Mouse (Mus musculus) frontal cortex, postnatal 14 days (tissue): ENCODE measurements around the gene Il16.

Experiments
- DNase-seq, 2 experiments: peaks; one replicate each; pipeline ENCODE4 v3.0.0; 2022; ENCODE audit warnings: low spot score in 2 of 2

Il16 gene

DNA sequence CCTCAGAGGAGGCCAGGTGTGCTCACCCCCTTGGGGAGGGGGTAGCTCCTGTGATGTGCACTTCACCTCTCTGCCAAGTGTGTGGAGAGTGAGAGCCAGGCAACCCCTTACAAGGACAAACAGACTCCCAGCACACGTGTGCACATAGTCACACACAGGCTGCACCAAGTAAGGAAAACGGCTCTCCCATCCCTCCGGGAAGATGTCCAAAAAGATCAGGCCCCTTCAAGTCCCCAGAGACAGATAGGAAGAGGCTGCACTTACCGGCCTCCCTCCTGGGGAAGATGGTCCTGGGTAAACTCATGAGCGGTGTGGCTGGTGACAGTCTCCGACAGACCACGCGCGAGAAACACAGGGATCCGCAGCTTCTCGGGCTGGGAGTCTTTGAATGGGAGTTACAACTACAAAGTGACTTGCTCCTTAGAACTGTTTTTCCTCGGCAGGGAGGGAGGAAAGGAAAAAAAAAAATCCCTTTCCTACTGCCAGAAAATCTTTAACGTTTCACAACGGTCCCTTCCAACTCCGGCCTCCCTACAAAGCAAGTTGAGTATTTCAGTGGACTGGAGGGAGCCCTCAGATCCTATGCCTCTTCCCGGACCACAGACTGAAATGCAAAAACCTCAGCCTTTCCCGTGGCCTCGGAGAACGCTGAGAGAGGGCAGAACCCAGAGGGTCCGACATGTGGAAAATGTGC, at the start of gene Il16:
Il16 (minus strand) TSS at position 314 of the 694 bp plus-strand sequence.
- DNase-seq, result no peak

DNA sequence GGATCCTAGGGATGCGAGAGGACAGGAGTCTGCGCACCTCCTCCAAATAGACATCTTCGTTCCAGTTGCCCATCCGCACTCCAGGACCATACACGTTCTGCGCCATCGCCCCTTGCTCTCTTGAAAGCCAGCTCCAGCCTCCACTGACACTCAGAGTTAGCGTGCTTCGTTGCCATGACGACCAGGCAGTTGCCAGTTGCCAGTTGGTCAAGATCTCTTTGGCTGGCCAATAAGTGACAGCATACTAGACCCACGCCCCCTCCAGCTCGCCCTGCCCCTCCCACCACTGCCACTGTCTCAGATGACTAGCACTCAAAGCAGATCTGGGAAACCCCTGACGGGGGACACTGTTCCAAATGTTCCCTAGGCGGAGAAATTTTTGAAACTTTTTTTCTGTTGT, 49.2 kb upstream of the Il16 start, which contains the start of gene Cfap161:
Cfap161 (minus strand) TSS at position 176 of the 400 bp plus-strand sequence.
- no peak for DNase-seq

DNA sequence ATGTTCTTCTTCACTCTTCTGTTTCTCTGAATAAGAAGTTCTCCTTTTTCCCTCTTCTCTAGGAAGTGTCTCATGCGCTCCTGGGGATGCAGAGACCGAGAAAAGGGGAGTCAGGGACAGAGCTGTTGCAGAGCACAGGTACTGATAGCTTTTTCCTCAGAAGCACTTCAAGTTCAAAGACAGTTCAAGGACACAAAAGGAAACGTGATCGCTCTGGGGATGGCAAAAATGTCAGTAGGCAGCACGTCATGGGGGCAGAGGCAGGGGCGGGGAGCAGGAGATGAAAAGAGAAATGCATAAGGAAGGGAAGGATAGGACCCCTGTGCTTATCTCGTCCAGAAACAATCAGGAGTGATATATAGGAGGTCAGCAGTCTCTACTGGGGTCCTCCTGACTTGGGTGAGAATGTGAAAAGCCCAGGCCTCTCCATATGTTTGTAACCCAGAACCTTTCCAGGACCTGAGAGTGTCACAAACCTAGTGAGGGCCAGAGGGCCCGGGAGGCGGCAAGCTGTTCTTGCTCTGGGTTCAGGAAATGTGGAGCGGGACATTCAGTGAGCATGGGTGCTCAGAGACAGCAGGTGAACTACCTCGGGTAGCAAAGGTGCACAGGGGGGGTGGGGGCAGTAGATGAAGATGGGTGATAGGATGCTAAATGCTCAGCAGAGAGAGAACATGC, 48.6 kb upstream of the Il16 start:
- DNase-seq, result no peak

DNA sequence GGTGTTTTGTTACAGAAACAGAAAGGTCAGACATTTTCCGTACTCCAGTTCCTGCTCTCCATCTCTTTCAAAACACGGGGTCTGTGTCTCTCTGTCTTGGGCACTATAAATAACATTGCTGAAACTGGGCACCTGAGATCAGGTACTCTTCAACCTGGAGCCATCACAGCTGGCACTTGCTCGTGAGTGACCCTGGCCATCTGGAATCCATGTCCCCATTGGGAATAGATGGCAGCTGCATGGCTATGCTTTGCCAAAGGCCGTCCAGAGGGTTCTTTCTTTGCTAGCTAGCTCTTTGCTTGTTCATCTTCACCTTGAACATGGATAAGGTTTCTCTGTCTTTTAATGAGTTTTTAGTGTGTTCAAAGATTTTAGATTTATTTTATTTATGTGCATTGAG, 35.4 kb upstream of the Il16 start:
- DNase-seq, result no peak

DNA sequence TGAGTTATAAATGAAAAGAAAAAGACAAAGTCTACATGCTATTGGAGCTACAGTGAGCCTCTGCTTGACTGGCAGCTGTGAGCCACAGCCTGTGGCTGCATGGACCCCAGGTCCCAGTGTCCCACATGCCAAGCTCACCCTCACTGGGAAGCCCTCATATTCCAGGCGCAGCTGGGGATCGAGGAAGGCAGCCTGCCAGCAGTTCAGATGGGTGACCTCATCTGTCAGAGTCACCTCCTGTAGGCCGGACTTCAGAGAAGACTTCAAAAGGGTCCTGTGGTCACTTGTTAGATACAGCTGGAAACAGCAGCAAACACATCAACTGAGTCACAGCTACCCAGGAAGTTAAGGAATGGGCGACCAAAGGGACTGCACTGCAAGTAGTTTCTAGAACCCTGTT, 34.5 kb upstream of the Il16 start:
- no peak for DNase-seq

DNA sequence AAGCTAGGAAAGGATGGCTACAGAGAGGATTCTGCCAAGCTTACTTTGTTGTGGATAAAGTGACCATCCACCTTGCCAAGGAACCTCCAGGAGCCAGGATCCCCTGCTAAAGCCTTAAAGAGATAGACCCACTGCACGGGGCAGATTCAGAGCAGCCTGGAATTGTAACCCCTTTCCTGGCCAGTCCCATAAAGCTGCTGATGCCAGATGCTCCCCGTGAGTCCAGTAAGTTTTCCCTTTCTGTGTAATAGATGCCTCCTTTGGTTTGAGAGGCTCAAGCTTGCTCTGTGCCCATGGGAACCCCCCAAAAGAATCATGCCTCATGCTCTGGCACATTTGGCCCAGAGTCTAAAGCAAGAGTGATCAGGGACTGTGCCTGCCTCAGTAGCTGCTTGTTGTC, 33.5 kb upstream of the Il16 start:
- DNase-seq, result no peak

DNA sequence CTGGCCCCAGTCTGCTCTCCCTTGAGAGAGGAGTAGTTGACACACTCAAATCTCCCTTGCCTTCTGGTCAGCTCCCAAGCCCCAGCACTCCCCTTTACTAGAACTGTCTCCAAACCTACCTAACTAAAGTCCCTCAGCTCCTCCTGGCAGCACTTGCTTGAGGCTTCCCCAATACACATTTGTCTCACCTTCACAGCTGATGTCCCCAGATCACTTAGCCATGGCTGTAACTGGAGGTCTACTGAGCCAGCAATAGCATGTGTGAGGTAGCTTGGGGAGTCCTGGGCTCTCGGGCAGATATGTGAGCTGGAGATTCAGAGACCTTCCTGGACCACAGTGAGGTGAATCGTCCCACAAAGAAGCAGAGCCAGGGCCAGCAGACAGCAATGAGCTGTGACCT, 33.0 kb upstream of the Il16 start:
- DNase-seq, result no peak

DNA sequence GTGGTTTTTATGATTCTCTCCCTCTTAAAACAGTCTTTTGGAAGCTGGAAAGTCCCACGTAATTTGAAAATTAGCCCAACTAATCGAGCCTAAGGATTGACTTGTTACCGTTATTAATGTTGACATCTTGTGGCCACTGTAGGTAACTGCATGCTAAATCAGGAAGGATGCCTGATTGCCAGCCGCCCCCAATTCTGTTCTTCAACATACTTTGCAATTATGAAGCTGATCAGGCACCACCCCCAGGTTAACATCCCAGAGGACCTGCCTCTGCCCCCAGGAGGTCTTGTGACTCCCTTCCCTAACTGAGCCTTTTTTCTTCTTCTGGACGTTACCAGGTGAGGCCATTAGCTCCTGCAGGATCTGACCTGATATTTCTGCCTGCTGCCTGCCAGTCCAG, 29.2 kb upstream of the Il16 start:
- DNase-seq, result no peak

DNA sequence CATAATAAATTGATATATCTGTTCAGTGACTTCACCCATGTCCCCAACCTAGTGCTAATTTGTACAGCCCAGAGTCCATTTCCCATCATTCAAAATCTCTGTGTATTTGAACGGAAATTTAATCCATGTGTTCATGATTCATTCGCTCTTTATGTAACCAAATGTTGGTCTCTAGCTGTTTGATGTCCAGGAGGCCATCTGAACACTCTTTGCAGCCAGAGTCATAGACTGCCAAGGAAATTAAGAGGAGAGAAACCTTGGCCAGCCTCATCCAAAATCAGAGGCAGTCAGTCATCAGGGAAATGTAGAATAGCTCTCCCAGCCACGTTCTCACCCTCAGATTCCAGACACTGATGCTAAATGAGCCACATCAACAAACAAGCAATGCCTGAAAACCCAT, 18.1 kb upstream of the Il16 start:
- DNase-seq, result no peak

DNA sequence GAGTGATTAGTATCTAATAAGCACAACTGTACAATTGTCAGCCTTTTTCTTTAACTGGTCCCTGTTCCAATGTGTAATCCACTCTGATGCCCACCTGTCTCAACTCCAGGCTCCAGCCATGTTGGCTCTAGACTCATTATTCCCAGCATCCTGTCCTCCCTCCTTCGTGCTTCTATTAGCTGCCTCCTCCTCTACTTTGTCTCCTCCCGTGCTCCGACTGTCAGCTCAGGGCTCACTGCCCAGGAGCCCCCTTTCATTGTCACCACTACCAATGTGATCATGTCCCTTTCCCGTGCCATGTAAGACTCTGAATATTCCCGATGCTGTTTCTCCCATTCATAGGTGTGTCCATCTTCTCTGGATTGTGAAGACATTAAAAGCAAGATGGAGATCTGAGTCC, 16.8 kb upstream of the Il16 start:
- DNase-seq, result no peak

DNA sequence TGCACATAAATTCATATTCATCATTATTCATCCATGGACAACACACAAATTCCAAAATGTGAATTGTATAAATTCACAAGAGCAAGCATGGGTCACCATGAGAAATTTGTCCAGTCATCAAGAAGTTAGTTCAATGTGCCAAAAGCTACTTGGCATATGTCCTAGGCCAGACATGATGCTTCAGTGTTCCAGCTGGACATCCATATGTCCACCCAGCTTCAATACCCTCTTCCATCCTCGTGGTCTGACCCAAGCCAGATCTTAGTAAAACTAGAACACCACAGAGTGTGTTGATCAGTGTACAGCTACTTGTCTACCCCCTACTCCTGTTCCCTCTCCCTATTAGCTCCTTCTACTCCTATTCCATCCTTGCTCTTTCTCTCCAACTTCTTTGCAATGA, 5.5 kb upstream of the Il16 start:
- no peak for DNase-seq

DNA sequence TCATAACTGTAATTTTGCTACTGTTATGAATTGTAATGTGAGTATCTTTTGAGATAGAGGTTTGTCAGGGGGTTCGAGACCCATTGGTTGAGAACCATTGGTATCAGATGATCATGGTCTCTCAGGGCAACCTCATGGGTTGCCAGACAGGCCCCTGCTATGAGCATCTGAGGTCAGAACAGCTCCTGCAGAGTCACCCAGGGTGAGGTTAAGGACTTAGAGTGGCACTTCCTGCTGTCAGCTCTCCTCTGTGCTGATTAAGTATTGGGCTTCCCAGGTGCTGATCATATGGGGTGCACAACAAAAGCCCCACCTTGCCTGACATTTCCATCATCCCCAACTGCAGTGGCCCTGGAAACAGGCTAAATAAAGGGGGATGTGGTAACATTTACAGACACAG, 2.9 kb upstream of the Il16 start:
- no peak for DNase-seq

DNA sequence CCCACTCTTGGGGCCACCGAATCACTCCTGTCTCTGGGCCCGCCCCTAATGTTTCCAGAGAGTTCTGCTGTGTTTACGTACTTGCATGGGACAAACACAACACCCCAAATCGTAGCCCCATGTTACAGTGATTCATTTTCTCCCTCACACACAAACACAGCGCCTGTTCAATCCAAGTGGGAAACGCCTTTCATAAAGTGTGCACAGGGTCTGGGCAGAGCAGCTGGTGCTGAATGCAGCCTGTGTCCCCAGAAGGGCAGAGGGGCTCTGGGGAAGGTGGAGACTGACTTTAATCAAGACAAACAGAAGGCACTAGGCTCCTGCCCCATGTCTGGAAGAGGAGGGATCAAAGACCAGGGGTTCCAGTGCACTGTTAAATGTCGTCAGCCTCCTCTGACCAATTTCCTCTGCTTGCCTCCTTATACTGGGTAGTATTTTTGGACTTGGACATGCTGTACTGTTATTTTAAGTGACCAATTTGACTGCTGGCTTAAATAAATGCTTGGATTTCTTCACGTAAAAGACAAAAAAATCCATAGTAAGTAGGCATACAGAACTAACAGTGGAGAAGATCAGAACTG, 671 bp upstream of the Il16 start:
- DNase-seq, result no peak

DNA sequence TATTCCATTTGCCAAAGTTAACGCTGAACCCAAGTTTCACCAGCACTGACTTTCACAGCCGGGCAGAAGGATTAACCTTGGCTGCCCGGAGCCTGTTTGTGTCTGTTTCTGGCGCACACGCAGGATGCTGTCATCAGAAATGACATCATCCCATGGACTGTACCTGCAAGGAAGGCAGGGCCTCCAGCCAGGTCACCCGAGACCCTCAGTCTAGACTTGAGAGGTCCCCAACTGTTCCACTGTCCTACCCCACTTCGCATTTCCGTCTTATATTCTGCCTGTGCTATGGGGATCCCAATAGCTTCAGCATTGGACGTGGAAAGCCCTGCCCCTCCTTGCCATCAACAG, 487 bp downstream of the Il16 start:
- no peak for DNase-seq

DNA sequence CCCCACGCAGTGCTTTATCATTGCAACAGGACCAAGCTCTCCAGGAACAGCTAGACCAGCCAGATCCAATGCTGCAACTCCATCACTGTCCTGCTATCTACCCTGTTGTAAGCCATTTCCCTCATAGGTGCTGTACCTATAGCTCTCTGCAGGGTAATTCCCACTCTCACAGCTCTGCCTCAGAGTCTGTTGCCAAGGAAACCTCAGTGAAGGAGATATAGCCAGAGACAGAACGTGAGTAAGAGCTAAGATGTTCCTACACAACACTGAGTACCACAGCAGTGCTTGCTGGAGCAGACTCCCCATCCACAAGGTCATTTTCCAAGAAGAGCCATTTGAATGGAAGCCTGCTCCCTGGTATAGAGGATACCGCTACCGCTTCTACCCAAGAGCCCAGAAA, 1.3 kb downstream of the Il16 start:
- no peak for DNase-seq

DNA sequence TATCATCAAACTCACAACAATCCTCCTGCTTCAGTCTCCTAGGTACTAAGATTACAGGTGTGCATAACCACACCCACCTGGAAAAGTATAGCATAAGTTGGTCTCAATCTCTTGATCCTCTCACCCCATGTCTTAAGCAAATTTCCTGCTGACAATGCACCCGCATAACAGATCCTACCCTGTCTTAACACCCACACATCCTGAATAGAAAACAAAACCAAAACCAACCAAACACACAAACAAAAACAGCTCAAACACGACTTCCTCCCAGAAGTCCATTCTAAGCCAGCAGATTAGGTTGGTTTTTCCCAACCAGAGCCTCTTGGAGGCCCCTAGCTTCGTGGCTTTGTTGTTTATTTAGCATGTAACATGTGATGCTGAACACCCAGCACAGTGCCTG, 2.8 kb downstream of the Il16 start:
- DNase-seq, result no peak

DNA sequence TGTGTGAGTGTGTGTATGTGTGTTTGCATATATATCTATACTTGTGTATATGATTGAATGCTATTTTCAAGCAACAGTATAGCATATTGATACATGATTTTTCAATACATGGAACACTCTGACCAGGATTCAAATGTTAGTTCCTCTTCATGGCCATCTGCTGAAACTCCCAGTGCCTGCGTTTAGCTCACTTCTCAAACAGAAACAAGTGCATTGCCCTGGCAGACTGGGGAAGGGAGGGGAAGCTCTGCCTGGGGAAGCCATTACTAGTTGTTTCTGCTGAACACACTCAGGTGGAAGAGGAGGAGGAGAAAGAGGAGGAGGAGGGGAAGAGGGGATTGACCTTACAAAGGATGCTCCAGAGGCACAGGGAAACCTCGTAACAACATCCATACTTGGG, 3.5 kb downstream of the Il16 start:
- DNase-seq, result no peak

DNA sequence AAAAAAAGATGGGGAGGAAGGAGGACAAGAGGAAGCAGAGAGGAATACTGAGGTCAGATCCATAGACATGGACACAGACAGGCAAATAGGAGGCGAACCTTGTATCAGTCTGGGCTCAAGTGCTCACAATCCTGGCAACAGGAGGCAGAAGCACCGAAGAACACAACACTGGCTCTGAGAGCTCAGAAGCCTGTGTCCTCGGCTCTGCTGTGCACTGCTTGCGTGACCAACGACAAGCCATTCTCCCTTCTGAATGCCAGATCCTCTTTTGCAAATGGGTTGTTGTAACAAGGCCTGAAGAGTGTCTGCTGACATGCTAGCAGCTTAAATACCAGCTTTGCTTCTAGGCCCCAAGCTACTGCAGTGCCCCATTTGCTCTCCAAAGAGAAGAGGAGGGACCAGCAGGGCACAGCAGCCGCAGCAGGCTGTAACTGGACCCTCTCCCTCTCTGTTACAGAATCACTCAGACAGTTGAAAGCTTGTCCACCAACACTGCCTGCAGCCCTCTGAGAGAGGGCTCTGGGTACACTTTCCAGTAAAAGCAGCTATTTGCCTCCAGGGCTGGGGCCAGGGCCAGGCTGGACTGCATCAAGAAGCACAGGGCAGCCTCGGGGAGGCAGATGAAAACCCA, 5.7 kb downstream of the Il16 start:
- no peak for DNase-seq

DNA sequence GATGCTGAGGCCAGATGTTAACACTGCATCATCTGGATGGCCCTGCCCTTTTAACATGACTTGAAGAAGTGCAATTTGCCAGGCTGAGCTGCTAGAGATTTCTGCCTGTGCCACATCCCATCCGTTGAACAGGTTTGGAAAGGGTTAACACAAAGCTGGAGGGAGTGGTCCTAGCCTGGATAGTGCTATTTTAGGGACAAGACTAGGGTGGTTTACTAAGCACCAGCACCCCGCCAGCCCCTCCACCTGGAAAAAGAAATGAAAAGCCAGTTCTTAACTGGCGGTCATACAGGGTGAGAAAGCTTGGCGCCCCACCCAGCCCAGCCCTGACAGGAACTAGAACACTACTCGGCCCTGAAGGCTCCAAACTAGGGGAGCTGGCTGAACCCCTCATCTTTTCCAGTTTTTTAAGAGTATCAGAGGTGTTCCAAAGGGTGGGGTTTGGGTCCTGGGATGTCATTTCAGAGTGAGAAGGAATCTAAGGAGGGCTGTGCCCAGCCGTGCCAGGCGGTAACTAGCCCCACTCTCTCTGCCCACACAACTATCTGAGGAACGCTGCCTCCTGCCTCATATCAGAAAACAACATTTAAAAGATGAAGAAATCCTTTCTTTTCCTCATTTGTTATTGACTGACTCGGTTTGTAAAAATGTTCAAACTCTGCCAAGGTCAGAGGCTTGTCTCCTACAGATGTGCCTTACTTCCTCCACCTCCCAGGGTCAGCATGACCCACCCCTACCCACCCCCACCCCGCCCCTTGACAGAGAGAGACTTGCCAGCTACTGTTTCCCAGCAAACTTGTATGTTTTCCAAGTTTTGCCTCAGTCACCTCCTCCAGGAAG, 6.7 kb downstream of the Il16 start:
- DNase-seq, result no peak

DNA sequence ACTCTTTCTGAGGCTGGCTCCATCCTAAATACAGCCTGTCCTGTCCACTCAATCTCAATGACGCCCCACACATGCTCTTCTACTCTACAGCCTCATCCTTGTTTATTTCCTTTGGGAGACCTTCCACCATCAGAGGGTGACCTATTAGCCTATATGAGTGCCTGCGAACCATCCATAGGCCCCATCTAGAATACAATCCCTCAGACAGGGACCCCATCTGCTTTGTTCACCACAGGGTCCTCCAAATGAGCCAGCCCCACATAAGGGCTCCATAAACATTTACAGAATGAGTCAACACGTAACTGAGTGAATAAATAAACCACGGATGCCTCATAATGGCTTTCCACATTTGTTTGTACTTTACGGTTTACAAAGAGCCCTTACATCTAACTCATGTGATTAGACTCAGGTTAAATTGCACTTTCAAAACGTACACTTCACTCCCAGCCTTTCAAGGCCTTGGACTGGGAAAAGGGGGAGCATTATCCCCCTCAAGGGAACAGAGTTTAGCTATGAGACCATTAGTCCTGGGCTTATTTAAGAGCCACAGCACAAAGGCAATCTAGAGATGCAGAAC, 7.5 kb downstream of the Il16 start:
- DNase-seq, result no peak

DNA sequence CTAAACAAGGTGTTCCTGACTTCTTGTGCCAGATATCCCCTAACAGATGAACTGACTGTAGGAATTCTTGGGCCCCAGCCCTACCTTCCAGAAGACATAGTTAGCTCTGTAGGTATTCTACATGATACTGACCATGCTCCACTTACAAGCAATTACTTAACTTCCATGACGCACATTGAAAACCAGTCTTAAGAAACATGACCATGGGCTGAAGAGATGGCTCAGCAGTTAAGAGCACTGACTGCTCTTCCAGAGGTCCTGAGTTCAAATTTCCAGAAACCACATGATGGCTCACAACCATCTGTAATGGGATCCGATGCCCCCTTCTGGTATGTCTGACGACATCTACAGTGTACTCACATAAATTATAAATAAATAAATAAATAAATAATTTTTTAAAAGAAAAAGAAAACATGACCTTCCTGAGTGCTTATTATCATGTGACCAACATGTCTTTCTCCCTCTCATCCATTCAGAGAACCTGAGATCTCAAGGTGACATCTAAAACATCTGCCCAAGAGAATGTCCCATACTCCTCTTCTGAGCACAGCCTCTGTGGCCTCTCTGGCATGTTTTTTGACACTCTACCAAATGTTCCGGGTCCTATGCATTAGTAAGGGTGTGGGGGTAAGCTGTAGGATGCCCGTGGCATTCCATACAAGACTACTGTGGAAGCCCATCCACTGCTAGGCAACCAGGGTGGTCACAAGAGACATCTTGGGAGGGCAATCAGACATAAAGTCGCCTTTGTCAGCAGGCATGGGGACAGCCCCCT, 9.0 kb downstream of the Il16 start:
- no peak for DNase-seq
